Mouse (Mus musculus) olfactory bulb, adult 2 months (tissue): ENCODE measurements around the gene Uso1. TPM values are rescaled to one million over a fixed set of nuclear protein-coding genes. Genes with fewer than 3 reads are reported as not detected.

ENCODE experiments used
- H3K27ac ChIP-seq: fragments of 200-500 bp; 2 replicates; pipeline ENCODE4 v1.5.1; 2012; ENCODE audit warnings: low read depth, low read length; ENCODE audit not compliant: insufficient read depth
- H3K4me1 ChIP-seq: fragments of 200-500 bp; 2 replicates; pipeline ENCODE4 v1.6.1; 2012; ENCODE audit warnings: low read length; ENCODE audit not compliant: control insufficient read depth, insufficient read depth
- H3K4me3 ChIP-seq: fragments of 200-500 bp; 2 replicates; pipeline ENCODE4 v1.5.1; 2012; ENCODE audit warnings: mild to moderate bottlenecking, low read depth, low read length, moderate library complexity; ENCODE audit not compliant: insufficient read depth
- CTCF ChIP-seq: fragments of 200-500 bp; IDR thresholded peaks from 2 replicates; pipeline ENCODE4 v1.5.1; 2012; ENCODE audit warnings: low read depth, mild to moderate bottlenecking, low read length, moderate library complexity; ENCODE audit not compliant: insufficient read depth
- POLR2A ChIP-seq: fragments of 200-500 bp; IDR thresholded peaks from 2 replicates; pipeline ENCODE4 v1.6.1; 2012; ENCODE audit warnings: mild to moderate bottlenecking, low read depth, low read length, moderate library complexity; ENCODE audit not compliant: insufficient read depth
- WGBS: fragments of 180-500 bp; shearing (Covaris S2); methylation state at CpG from one replicate; pipeline ENCODE4 v1.1.7; 2018; 5-methylcytosine and 5-hydroxymethylcytosine counted together
- polyA plus RNA-seq: library from polyadenylated mRNA; stranded (reverse); fragments of >200 nt; gene quantifications from 2 replicates; pipeline ENCODE4 v1.2.4, GENCODE M21; 2012; ENCODE audit warnings: low replicate concordance; ENCODE audit not compliant: missing spikeins, insufficient read depth, insufficient read length

Uso1 gene
- polyA plus RNA-seq, 1 experiment = not detected

GRCm38 (mm10) chr5:92134934-92135333 is 2.8 kb upstream of the Uso1 start:
- no peak for TF ChIP-seq POLR2A
- TF ChIP-seq CTCF = no peak
- Histone ChIP-seq H3K27ac (no peak overlapping the region), H3K4me1 (peaks cover 6% of the 10 kb centered on the region), H3K4me3 (no peak overlapping the region)
- 91% methylated on average over 3 of the region's 3 CpGs for WGBS

- Histone ChIP-seq H3K27ac (no peak overlapping the region), H3K4me3 (no peak overlapping the region), H3K4me1 (peaks cover 6% of the 10 kb centered on the region)
- TF ChIP-seq POLR2A (no peak), CTCF (no peak)
- WGBS = 62% methylated on average over 9 of the region's 9 CpGs
Measured at GRCm38 (mm10) chr5:92136536-92137238, 1.1 kb upstream of the Uso1 start.

GRCm38 (mm10) chr5:92138093-92138621 is 419 bp downstream of the Uso1 start:
- peak overlapping the region; percentile 69 for H3K4me3 ChIP-seq
- TF ChIP-seq POLR2A = no peak
- no peak for TF ChIP-seq CTCF
- H3K27ac ChIP-seq = no peak overlapping the region
- peaks cover 6% of the 10 kb centered on the region for H3K4me1 ChIP-seq
- WGBS = under 1% methylated on average over 43 of the region's 43 CpGs

- Histone ChIP-seq H3K4me1 (peaks cover 6% of the 10 kb centered on the region), H3K27ac (no peak overlapping the region), H3K4me3 (no peak overlapping the region)
- no peak for TF ChIP-seq POLR2A
- 12% methylated on average over 1 of the region's 1 CpGs for WGBS
Measured at GRCm38 (mm10) chr5:92139191-92139590, 1.5 kb downstream of the Uso1 start.

GRCm38 (mm10) chr5:92141696-92142095 is 4.0 kb downstream of the Uso1 start:
- peaks cover 10% of the 10 kb centered on the region for H3K4me1 ChIP-seq
- H3K27ac ChIP-seq = no peak overlapping the region
- WGBS = 69% methylated on average over 5 of the region's 5 CpGs
- no peak overlapping the region for H3K4me3 ChIP-seq
- TF ChIP-seq POLR2A = no peak
- no peak for TF ChIP-seq CTCF

GRCm38 (mm10) chr5:92142481-92142880 is 4.7 kb downstream of the Uso1 start:
- TF ChIP-seq CTCF = no peak
- no peak for TF ChIP-seq POLR2A
- WGBS = 65% methylated on average over 3 of the region's 3 CpGs

GRCm38 (mm10) chr5:92143665-92144064 is 5.9 kb downstream of the Uso1 start:
- Histone ChIP-seq H3K27ac (no peak overlapping the region), H3K4me3 (no peak overlapping the region), H3K4me1 (peaks cover 10% of the 10 kb centered on the region)
- TF ChIP-seq POLR2A (no peak), CTCF (no peak)
- WGBS = 95% methylated on average over 6 of the region's 6 CpGs

More at GRCm38 (mm10) chr5:92142481-92142880, 4.7 kb downstream of the Uso1 start:
- no peak overlapping the region for H3K27ac ChIP-seq
- H3K4me3 ChIP-seq = no peak overlapping the region
- H3K4me1 ChIP-seq = peaks cover 10% of the 10 kb centered on the region

- Histone ChIP-seq H3K4me3 (no peak overlapping the region), H3K27ac (no peak overlapping the region), H3K4me1 (peaks cover 5% of the 10 kb centered on the region; the same call in 1 of the 2 replicates)
- WGBS = 83% methylated on average over 7 of the region's 7 CpGs
- TF ChIP-seq POLR2A = no peak
Measured at GRCm38 (mm10) chr5:92144954-92145708, 7.4 kb downstream of the Uso1 start.

- 92% methylated on average over 3 of the region's 3 CpGs for WGBS
- TF ChIP-seq POLR2A = no peak
- no peak for TF ChIP-seq CTCF
- H3K4me3 ChIP-seq = no peak overlapping the region
- H3K27ac ChIP-seq = no peak overlapping the region
- H3K4me1 ChIP-seq = peaks cover 5% of the 10 kb centered on the region; the same call in 1 of the 2 replicates
Measured at GRCm38 (mm10) chr5:92148248-92148647, 10.5 kb downstream of the Uso1 start.
